Mouse (Mus musculus) intestine, postnatal 0 days (tissue): ENCODE results near the gene Lgals4. TPM values are rescaled to one million over a fixed set of nuclear protein-coding genes. Genes with fewer than 3 reads are reported as not detected.
"Not testable (repeated sequence)": the region's sequence is repeated elsewhere in the genome, so short reads cannot be mapped to it uniquely, and the experiment has no call there.

Experiments
- ATAC-seq: fragments of 200-750 bp; cut with Nextera tagmentation; 2 replicates; pipeline ENCODE4 v1.8.0; 2017; ENCODE audit warnings: mild to moderate bottlenecking, moderate TSS enrichment, moderate library complexity
- H3K27ac ChIP-seq: fragments of 300-500 bp; sonication (generic); 2 replicates; pipeline ENCODE4 v1.5.1; 2014; ENCODE audit warnings: mild to moderate bottlenecking, low read depth, low read length, moderate library complexity
- H3K27me3 ChIP-seq: fragments of 300-500 bp; sonication (generic); replicated peaks from 2 replicates; pipeline ENCODE4 v1.6.1; 2014; ENCODE audit warnings: low read length, mixed read lengths; ENCODE audit not compliant: control insufficient read depth, insufficient read depth
- H3K36me3 ChIP-seq: fragments of 300-500 bp; sonication (generic); 2 replicates; pipeline ENCODE4 v1.6.1; 2014; ENCODE audit warnings: mild to moderate bottlenecking, moderate library complexity; ENCODE audit not compliant: control insufficient read depth, insufficient read depth
- H3K4me1 ChIP-seq: fragments of 300-500 bp; sonication (generic); replicated peaks from 2 replicates; pipeline ENCODE4 v1.6.1; 2014; ENCODE audit warnings: antibody characterized with exemption, low read length, mixed read lengths; ENCODE audit not compliant: control insufficient read depth, insufficient read depth
- H3K4me2 ChIP-seq: fragments of 300-500 bp; sonication (generic); replicated peaks from 2 replicates; pipeline ENCODE4 v1.6.1; 2014; ENCODE audit warnings: low read depth, mild to moderate bottlenecking, moderate library complexity
- H3K4me3 ChIP-seq: fragments of 300-500 bp; sonication (generic); 2 replicates; pipeline ENCODE4 v1.5.1; 2014; ENCODE audit warnings: low read depth, low read length
- H3K9ac ChIP-seq: fragments of 300-500 bp; sonication (generic); 2 replicates; pipeline ENCODE4 v1.6.1; 2014; ENCODE audit warnings: mild to moderate bottlenecking, low read depth, low read length
- H3K9me3 ChIP-seq: fragments of 300-500 bp; sonication (generic); 2 replicates; pipeline ENCODE4 v1.6.1; 2016; ENCODE audit warnings: mixed run types; ENCODE audit not compliant: control insufficient read depth
- CTCF ChIP-seq: sonication (generic); IDR thresholded peaks from 2 replicates; pipeline ENCODE4 v1.5.1; 2016; ENCODE audit warnings: low read depth, mild to moderate bottlenecking, control low read depth, antibody characterized with exemption, moderate library complexity
- WGBS: fragments of 180-500 bp; shearing (Covaris S2); extraction: QIAGEN DNeasy Blood & Tissue Kit; methylation state at CpG from one replicate; pipeline ENCODE4 v1.1.7; 2014; 5-methylcytosine and 5-hydroxymethylcytosine counted together
- polyA plus RNA-seq: library from polyadenylated mRNA; unstranded; fragments of >200 nt; fragmentation: Nextera tagmentation; extraction: Ambion mirVana; gene quantifications from 2 replicates; pipeline ENCODE4 v1.2.1, GENCODE M21; 2015

Lgals4 gene
- polyA plus RNA-seq, 1 experiment from 2014 or later: 2,376 TPM

- H3K4me2 ChIP-seq: peak overlapping the region; percentile 66
- not testable (repeated sequence) for H3K9ac ChIP-seq, H3K9me3 ChIP-seq, H3K36me3 ChIP-seq, H3K27me3 ChIP-seq, H3K4me1 ChIP-seq
- peak overlapping the region; percentile 26 for H3K4me3 ChIP-seq
- peak; percentile 68 for ATAC-seq
- TF ChIP-seq CTCF: peak; percentile 86
- WGBS: 21% methylated on average over 23 of the region's 23 CpGs
- H3K27ac ChIP-seq: 0 out of 2 replicates have a peak overlapping the region, but pooled peaks have one; percentile 5
Observed at GRCm38 (mm10) chr7:28867508-28868340, 34.1 kb downstream of the Lgals4 start.

GRCm38 (mm10) chr7:28870901-28871664 lies 37.4 kb downstream of the Lgals4 start:
- no peaks in the 10 kb centered on the region for H3K4me1 ChIP-seq
- H3K4me2 ChIP-seq: no peak overlapping the region
- 74% methylated on average over 24 of the region's 24 CpGs for WGBS
- ATAC-seq: no peak
- no peaks in the 10 kb centered on the region for H3K36me3 ChIP-seq
- no peaks in the 10 kb centered on the region for H3K9me3 ChIP-seq
- no peak for TF ChIP-seq CTCF
- no peak overlapping the region for H3K4me3 ChIP-seq
- H3K9ac ChIP-seq: no peak overlapping the region
- no peaks in the 10 kb centered on the region for H3K27me3 ChIP-seq
- no peak overlapping the region for H3K27ac ChIP-seq

GRCm38 (mm10) chr7:28874565-28874964 lies 40.9 kb downstream of the Lgals4 start:
- H3K27ac ChIP-seq: no peak overlapping the region
- H3K9ac ChIP-seq: no peak overlapping the region
- no peaks in the 10 kb centered on the region for H3K27me3 ChIP-seq
- TF ChIP-seq CTCF: no peak
- H3K36me3 ChIP-seq: no peaks in the 10 kb centered on the region
- no peaks in the 10 kb centered on the region for H3K4me1 ChIP-seq
- 49% methylated on average over 2 of the region's 2 CpGs for WGBS
- H3K9me3 ChIP-seq: no peaks in the 10 kb centered on the region
- no peak overlapping the region for H3K4me2 ChIP-seq
- H3K4me3 ChIP-seq: no peak overlapping the region
- no peak for ATAC-seq

- Histone ChIP-seq H3K9me3 (no peaks in the 10 kb centered on the region), H3K27ac (no peak overlapping the region), H3K36me3 (no peaks in the 10 kb centered on the region), H3K27me3 (no peaks in the 10 kb centered on the region), H3K4me2 (no peak overlapping the region), H3K4me3 (no peak overlapping the region), H3K4me1 (no peaks in the 10 kb centered on the region), H3K9ac (no peak overlapping the region)
- no peak for TF ChIP-seq CTCF
- WGBS: 78% methylated on average over 4 of the region's 4 CpGs
- no peak for ATAC-seq
Observed at GRCm38 (mm10) chr7:28876099-28876498, 42.4 kb downstream of the Lgals4 start.

GRCm38 (mm10) chr7:28877155-28877554 lies 43.5 kb downstream of the Lgals4 start:
- WGBS: 84% methylated on average over 7 of the region's 7 CpGs
- ATAC-seq: no peak

GRCm38 (mm10) chr7:28877856-28878255 lies 44.2 kb downstream of the Lgals4 start:
- ATAC-seq: no peak
- TF ChIP-seq CTCF: no peak
- 86% methylated on average over 4 of the region's 4 CpGs for WGBS

More at GRCm38 (mm10) chr7:28877155-28877554, 43.5 kb downstream of the Lgals4 start:
- no peak for TF ChIP-seq CTCF
- Histone ChIP-seq H3K4me2 (no peak overlapping the region), H3K4me3 (no peak overlapping the region), H3K9ac (no peak overlapping the region), H3K4me1 (no peaks in the 10 kb centered on the region), H3K27ac (no peak overlapping the region), H3K9me3 (no peaks in the 10 kb centered on the region), H3K27me3 (no peaks in the 10 kb centered on the region), H3K36me3 (no peaks in the 10 kb centered on the region)

More at GRCm38 (mm10) chr7:28877856-28878255, 44.2 kb downstream of the Lgals4 start:
- Histone ChIP-seq H3K27me3 (no peaks in the 10 kb centered on the region), H3K4me3 (no peak overlapping the region), H3K9me3 (no peaks in the 10 kb centered on the region), H3K4me2 (no peak overlapping the region), H3K36me3 (no peaks in the 10 kb centered on the region), H3K27ac (no peak overlapping the region), H3K9ac (no peak overlapping the region), H3K4me1 (no peaks in the 10 kb centered on the region)
